10 mouse cellular contexts compared by ENCODE assay signal in the genomic region with DNA sequence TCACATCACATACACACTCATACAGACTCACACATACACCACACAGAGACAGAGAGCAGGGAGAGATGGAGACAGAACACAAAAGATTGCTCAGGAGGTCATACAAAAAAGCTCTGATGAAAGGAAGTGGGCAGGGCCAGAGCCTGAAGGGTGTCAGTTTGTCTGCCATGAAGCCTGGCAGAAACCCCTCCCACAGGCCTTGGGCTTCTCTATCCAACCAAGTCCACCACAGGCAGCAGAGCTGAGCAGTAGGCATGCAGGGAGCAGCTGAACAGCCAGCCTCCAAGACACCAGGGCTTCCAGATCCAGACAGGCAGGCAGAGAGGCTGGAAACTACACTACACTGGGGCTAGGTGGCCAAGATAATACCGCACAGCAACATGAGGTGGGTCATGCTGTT. TPM values are rescaled to one million over a fixed set of nuclear protein-coding genes. Genes with fewer than 3 reads are reported as not detected.
A peak's percentile ranks its signal among the peaks of the same experiment; 100 is the strongest.
DNase-seq lines count a peak whose midpoint lies in the region; ATAC-seq and TF ChIP-seq lines count a peak whose summit lies in the region.
"Had no signal": no experiment of that assay in that cellular context is flagged by ENCODE, and none has a peak within 500 bp of the region (broad histone marks: within the 10 kb centered on the region; RNA-seq: fewer than 3 reads in every experiment).

No protein-coding gene starts in this region.

- H3K9ac ChIP-seq in lung, embryonic 14.5 days: no peak overlapping the region
- no peak overlapping the region for H3K9ac ChIP-seq in forebrain, embryonic 16.5 days (replicated peaks; ENCODE audit: low read depth, low read length)
- no peak overlapping the region; the same call in 1 of the 2 replicates for H3K9ac ChIP-seq in midbrain, embryonic 13.5 days (replicated peaks)

- no peaks in the 10 kb centered on the region for H3K9me3 ChIP-seq in lung, embryonic 14.5 days (ENCODE audit: low read depth, low read length)
- H3K9me3 ChIP-seq in forebrain, embryonic 16.5 days (ENCODE audit: control insufficient read depth, low read length): no peaks in the 10 kb centered on the region
- H3K9me3 ChIP-seq in midbrain, embryonic 13.5 days: no peaks in the 10 kb centered on the region

- WGBS in lung, embryonic 14.5 days: 71% methylated on average over 1 of the region's 1 CpGs
- 74% methylated on average over 1 of the region's 1 CpGs for WGBS in forebrain, embryonic 16.5 days
- 85% methylated on average over 1 of the region's 1 CpGs for WGBS in midbrain, embryonic 13.5 days

- no peak for TF ChIP-seq CTCF in lung, embryonic 14.5 days (IDR thresholded peaks at IDR 0.05; ENCODE audit: low read depth)

- DNase-seq in lung, embryonic 14.5 days: peak; percentile 56
- no peak for DNase-seq in lung, postnatal 14 days
- no peak for DNase-seq in testis, postnatal 10 days (ENCODE audit: low spot score)
- DNase-seq in right cerebral cortex, postnatal 25 days: no peak
- DNase-seq in urinary bladder, adult 18-20 months (ENCODE audit: low spot score in 2 of 2): no peak
- DNase-seq: lung, postnatal 36 days; thymus, postnatal 25 days had no signal

- H3K36me3 ChIP-seq in lung, embryonic 14.5 days (ENCODE audit: insufficient read depth): peaks cover 18% of the 10 kb centered on the region
- peaks cover 10% of the 10 kb centered on the region for H3K36me3 ChIP-seq in forebrain, embryonic 16.5 days (ENCODE audit: control insufficient read depth, insufficient read depth)
- peaks cover 33% of the 10 kb centered on the region for H3K36me3 ChIP-seq in midbrain, embryonic 13.5 days

- no peak overlapping the region for H3K4me2 ChIP-seq in lung, embryonic 14.5 days
- no peak overlapping the region for H3K4me2 ChIP-seq in forebrain, embryonic 16.5 days (ENCODE audit: low read length)
- H3K4me2 ChIP-seq in midbrain, embryonic 13.5 days (replicated peaks): no peak overlapping the region

- no peak for ATAC-seq in lung, embryonic 14.5 days (ENCODE audit: insufficient read depth)
- ATAC-seq in common myeloid progenitor, adult 5-6 weeks (replicated peaks; ENCODE audit: low read depth, poor library complexity, severe bottlenecking): peak; percentile 81
- peak; percentile 54; the same call in 1 of the 2 replicates for ATAC-seq in forebrain, embryonic 16.5 days
- no peak for ATAC-seq in midbrain, embryonic 13.5 days

- H3K4me1 ChIP-seq in lung, embryonic 14.5 days (ENCODE audit: insufficient read depth): peaks cover 2% of the 10 kb centered on the region
- peaks cover 24% of the 10 kb centered on the region for H3K4me1 ChIP-seq in forebrain, embryonic 16.5 days (replicated peaks; ENCODE audit: control insufficient read depth, insufficient read depth, low read length)
- peaks cover 43% of the 10 kb centered on the region for H3K4me1 ChIP-seq in midbrain, embryonic 13.5 days (replicated peaks)

- H3K4me3 ChIP-seq in lung, embryonic 14.5 days (ENCODE audit: low read depth, low read length): no peak overlapping the region
- H3K4me3 ChIP-seq in forebrain, embryonic 16.5 days (replicated peaks; ENCODE audit: low read length): no peak overlapping the region
- H3K4me3 ChIP-seq in midbrain, embryonic 13.5 days (replicated peaks): no peak overlapping the region

- H3K27me3 ChIP-seq in lung, embryonic 14.5 days (ENCODE audit: insufficient read depth, low read length): no peaks in the 10 kb centered on the region
- H3K27me3 ChIP-seq in forebrain, embryonic 16.5 days (replicated peaks; ENCODE audit: control insufficient read depth, insufficient read depth, low read length): no peaks in the 10 kb centered on the region
- H3K27me3 ChIP-seq in midbrain, embryonic 13.5 days: no peaks in the 10 kb centered on the region

- H3K27ac ChIP-seq in lung, embryonic 14.5 days (ENCODE audit: low read depth): no peak overlapping the region
- H3K27ac ChIP-seq in forebrain, embryonic 16.5 days (ENCODE audit: low read length): peak overlapping the region; percentile 6; the same call in 1 of the 2 replicates
- H3K27ac ChIP-seq in midbrain, embryonic 13.5 days: peak overlapping the region; percentile 64

RNA-seq across cellular contexts. Expression of a gene that starts 54.6 kb away (rescaled TPM):
- 2,614 and 2,926 TPM in 2 replicates for polyA plus RNA-seq in lung, embryonic 14.5 days (2014; fragmentation: Nextera tagmentation; extraction: Ambion mirVana)
- total RNA-seq in common myeloid progenitor, adult 5-6 weeks (2017): 857 and 890 TPM in 2 replicates
- 4,159 and 4,175 TPM in 2 replicates for polyA plus RNA-seq in forebrain, embryonic 16.5 days (2015; fragmentation: Nextera tagmentation; extraction: Ambion mirVana)
- 3,928 and 4,113 TPM in 2 replicates for polyA plus RNA-seq in midbrain, embryonic 13.5 days (2015; fragmentation: Nextera tagmentation; extraction: Ambion mirVana)

Comparison
In these comparisons a context has a peak if more than half of its experiments do, and no peak if none do; other contexts are left out.
1. ATAC-seq: peak in common myeloid progenitor, adult 5-6 weeks (single experiment) and forebrain, embryonic 16.5 days (single experiment); none in lung, embryonic 14.5 days (single experiment) and midbrain, embryonic 13.5 days (single experiment).